Mouse (Mus musculus) olfactory bulb, adult 2 months (tissue): Measurements from ENCODE around the gene Chac2.

Source experiments
- CTCF ChIP-seq: fragments of 200-500 bp; IDR thresholded peaks from 2 replicates; pipeline ENCODE4 v1.5.1; 2012; ENCODE audit warnings: low read depth, mild to moderate bottlenecking, low read length, moderate library complexity; ENCODE audit not compliant: insufficient read depth
- POLR2A ChIP-seq: fragments of 200-500 bp; IDR thresholded peaks from 2 replicates; pipeline ENCODE4 v1.6.1; 2012; ENCODE audit warnings: mild to moderate bottlenecking, low read depth, low read length, moderate library complexity; ENCODE audit not compliant: insufficient read depth

DNA sequence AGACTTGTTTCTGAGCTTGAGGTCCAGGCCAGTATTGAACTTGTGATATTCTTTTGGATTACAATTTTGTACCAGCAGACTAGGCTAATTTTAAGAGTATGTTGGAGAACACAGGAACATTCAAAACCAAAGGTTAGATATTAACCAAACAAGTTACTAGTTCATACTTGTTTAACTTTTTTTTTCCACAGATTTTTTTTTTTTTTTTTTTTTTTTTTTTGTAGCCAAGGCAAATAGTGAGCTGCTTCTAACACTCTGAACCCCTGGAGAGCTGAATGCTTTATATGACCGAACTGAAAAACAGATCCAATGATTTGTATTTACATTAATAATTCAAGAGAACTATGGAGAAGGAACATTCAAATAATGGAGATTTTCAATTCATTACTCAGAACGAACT lies 913 bp downstream of the Chac2 start:
- TF ChIP-seq CTCF (no peak), POLR2A (no peak)
